Mouse (Mus musculus) lung, adult 2 months (tissue): ENCODE measurements around the gene Olfm1. TPM values are rescaled to one million over a fixed set of nuclear protein-coding genes. Genes with fewer than 3 reads are reported as not detected.
A peak's percentile ranks its signal among the peaks of the same experiment; 100 is the strongest.

Experiments
- DNase-seq: peaks from one replicate; pipeline ENCODE4 v3.0.0; 2022
- H3K4me1 ChIP-seq: fragments of 200-500 bp; 2 replicates; pipeline ENCODE4 v1.6.1; 2011; ENCODE audit warnings: low read length; ENCODE audit not compliant: control insufficient read depth, insufficient read depth
- H3K4me3 ChIP-seq: fragments of 200-500 bp; replicated peaks from 2 replicates; pipeline ENCODE3; 2011; ENCODE audit warnings: low read depth, mild to moderate bottlenecking, control low read depth, low read length; ENCODE audit errors: extremely low read depth
- CTCF ChIP-seq: fragments of 200-500 bp; IDR thresholded peaks from 2 replicates; pipeline ENCODE4 v1.5.1; 2011; ENCODE audit warnings: mild to moderate bottlenecking, low read length, control low read depth; ENCODE audit not compliant: insufficient read depth
- POLR2A ChIP-seq: fragments of 200-500 bp; IDR thresholded peaks from 2 replicates; pipeline ENCODE4 v1.6.1; 2011; ENCODE audit warnings: low read depth, mild to moderate bottlenecking, control low read depth, low read length, borderline replicate concordance; ENCODE audit errors: extremely low read depth
- WGBS: fragments of 180-500 bp; shearing (Covaris S2); methylation state at CpG from one replicate; pipeline ENCODE4 v1.1.7; 2018; 5-methylcytosine and 5-hydroxymethylcytosine counted together
- polyA plus RNA-seq: library from polyadenylated mRNA; depleted of rRNA; stranded (reverse); fragments of >200 nt; gene quantifications from 2 replicates; pipeline ENCODE4 v1.2.3, GENCODE M21; 2012; rRNA removed

The Olfm1 gene
- polyA plus RNA-seq, 1 experiment, result 33.7 TPM

- TF ChIP-seq POLR2A, result no peak
- TF ChIP-seq CTCF, result peak; percentile 80
- no peak overlapping the region for H3K4me3 ChIP-seq
- DNase-seq, result peak; percentile 52
- WGBS, result 16% methylated on average over 7 of the region's 7 CpGs
- no peaks in the 10 kb centered on the region for H3K4me1 ChIP-seq
Measured at GRCm38 (mm10) chr2:28278150-28278549, 85.4 kb downstream of the Olfm1 start.

- DNase-seq, result no peak
- no peak overlapping the region for H3K4me3 ChIP-seq
- WGBS, result 74% methylated on average over 10 of the region's 10 CpGs
Measured at GRCm38 (mm10) chr2:28278853-28279252, 86.1 kb downstream of the Olfm1 start.

More at GRCm38 (mm10) chr2:28278853-28279252, 86.1 kb downstream of the Olfm1 start:
- no peaks in the 10 kb centered on the region for H3K4me1 ChIP-seq
- no peak for TF ChIP-seq CTCF
- TF ChIP-seq POLR2A, result no peak

Other genes with a start within 250 kb of the Olfm1 start
- gene Fcnb, start 108.1 kb upstream of the Olfm1 start, polyA plus RNA-seq, result 0.13 TPM in 1 of 2 replicates, not detected in the other